Mouse (Mus musculus) ES-E14 (cell line): ENCODE measurements around the gene Rbm8a.

Experiments used
- CHD2 ChIP-seq: IDR thresholded peaks from 2 replicates; pipeline ENCODE4 v1.6.1; 2014; ENCODE audit warnings: mild to moderate bottlenecking, low read depth, low read length, inconsistent platforms
- HCFC1 ChIP-seq: IDR thresholded peaks from 2 replicates; pipeline ENCODE4 v1.6.1; 2012; ENCODE audit warnings: low read length, inconsistent platforms, borderline replicate concordance; ENCODE audit not compliant: insufficient read depth
- MAFK ChIP-seq: IDR thresholded peaks from 2 replicates; pipeline ENCODE4 v1.6.1; 2014; ENCODE audit warnings: mild to moderate bottlenecking, low read depth, low read length, inconsistent platforms; ENCODE audit not compliant: insufficient read depth
- ZC3H11A ChIP-seq: IDR thresholded peaks from 2 replicates; pipeline ENCODE4 v1.6.1; 2012; ENCODE audit warnings: low read depth, mild to moderate bottlenecking, inconsistent platforms, low read length, borderline replicate concordance
- ZNF384 ChIP-seq: IDR thresholded peaks from 2 replicates; pipeline ENCODE4 v1.6.1; 2012; ENCODE audit warnings: low read depth, low read length, inconsistent platforms

DNA sequence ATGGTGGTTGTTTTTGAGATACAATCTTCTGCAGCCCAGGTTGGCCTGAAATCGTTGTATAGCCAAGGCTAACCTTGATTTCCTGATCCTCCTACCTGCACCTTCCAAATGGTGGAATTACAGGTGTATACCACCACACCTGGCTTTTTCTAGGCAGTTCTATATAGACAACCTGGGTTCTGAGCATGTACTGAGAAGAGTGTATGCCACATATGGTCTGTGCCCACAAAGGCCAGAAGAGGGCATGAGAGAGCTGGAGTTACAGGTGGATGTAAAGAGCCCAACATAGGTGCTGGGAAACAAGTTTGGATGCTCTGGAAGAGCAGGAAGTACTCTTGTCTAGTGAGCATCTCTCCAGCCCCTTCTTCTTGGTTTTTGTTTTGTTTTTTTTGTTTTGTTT, 37.6 kb downstream of the Rbm8a start:
- TF ChIP-seq CHD2: no peak
- no peak for TF ChIP-seq ZNF384
- no peak for TF ChIP-seq HCFC1
- TF ChIP-seq ZC3H11A: peak; percentile 63; the same call in 1 of the 2 replicates
- TF ChIP-seq MAFK: no peak
